Mouse (Mus musculus) ES-Bruce4 (cell line): ENCODE data around the gene Pilrb2.

Experiments
- CTCF ChIP-seq: IDR thresholded peaks from one replicate; pipeline ENCODE4 v1.8.1; 2011; ENCODE audit warnings: low read depth, low read length
- EP300 ChIP-seq: IDR thresholded peaks from 2 replicates; pipeline ENCODE4 v1.6.1; 2011; ENCODE audit warnings: low read depth, low read length; ENCODE audit not compliant: insufficient read depth

GRCm38 (mm10) chr5:137909564-137910262, 38.1 kb upstream of the Pilrb2 start:
- TF ChIP-seq CTCF (no peak), EP300 (no peak)
